Comparison of ENCODE assay signal across 16 mouse cellular contexts in genomic region chr2:147429607-147430356, GRCm38 (mm10).
DNase-seq lines count a peak whose midpoint lies in the region; ATAC-seq lines count a peak whose summit lies in the region.
"Had no signal": no experiment of that assay in that cellular context is flagged by ENCODE, and none has a peak within 500 bp of the region (broad histone marks: within the 10 kb centered on the region; RNA-seq: fewer than 3 reads in every experiment).

No protein-coding gene starts in this region.

- no peaks in the 10 kb centered on the region for H3K4me1 ChIP-seq in midbrain, embryonic 14.5 days (ENCODE audit: control insufficient read depth, insufficient read depth, low read length)
- no peaks in the 10 kb centered on the region for H3K4me1 ChIP-seq in midbrain, embryonic 11.5 days (ENCODE audit: control insufficient read depth, insufficient read depth, low read length)
- H3K4me1 ChIP-seq in neural tube, embryonic 15.5 days: no peaks in the 10 kb centered on the region

- DNase-seq in heart, adult 11 months: peak; percentile 23
- DNase-seq in heart, adult 8-10 months (ENCODE audit: low spot score): no peak
- DNase-seq in midbrain, embryonic 14.5 days: peak; percentile 64
- DNase-seq in midbrain, embryonic 11.5 days (ENCODE audit: low spot score, missing footprints): no peak
- peak; percentile 77 for DNase-seq in forelimb bud, embryonic 11.5 days (ENCODE audit: low read depth, low spot score)
- DNase-seq in frontal cortex, postnatal 36 days (ENCODE audit: low spot score in 2 of 2): no peak
- DNase-seq: adrenal gland, postnatal 10 days; gastrocnemius, postnatal 10 days; lung, adult 18-20 months; lung, postnatal 4 days; thymus, adult 2 months had no signal

- ATAC-seq in midbrain, embryonic 14.5 days (ENCODE audit: low FRiP score, low TSS enrichment): no peak
- no peak for ATAC-seq in midbrain, embryonic 11.5 days (ENCODE audit: low FRiP score)
- ATAC-seq in neural tube, embryonic 15.5 days (ENCODE audit: low FRiP score): peak; percentile 80; the same call in 1 of the 2 replicates
- no peak for ATAC-seq in CD4-positive, CD25-positive, alpha-beta regulatory T cell, adult 4 months

- H3K9me3 ChIP-seq in midbrain, embryonic 14.5 days (ENCODE audit: control insufficient read depth, low read length): no peaks in the 10 kb centered on the region
- H3K9me3 ChIP-seq in midbrain, embryonic 11.5 days (ENCODE audit: control insufficient read depth, low read length): no peaks in the 10 kb centered on the region
- no peaks in the 10 kb centered on the region for H3K9me3 ChIP-seq in neural tube, embryonic 15.5 days (replicated peaks)
- H3K9me3 ChIP-seq: heart, embryonic 10.5 days had no signal

- H3K9ac ChIP-seq in midbrain, embryonic 14.5 days (replicated peaks; ENCODE audit: low read length): no peak overlapping the region
- H3K9ac ChIP-seq in midbrain, embryonic 11.5 days (ENCODE audit: low read length): no peak overlapping the region
- no peak overlapping the region for H3K9ac ChIP-seq in neural tube, embryonic 15.5 days (replicated peaks)

- H3K36me3 ChIP-seq in midbrain, embryonic 14.5 days (ENCODE audit: control insufficient read depth, insufficient read depth, low read length): no peaks in the 10 kb centered on the region
- H3K36me3 ChIP-seq in midbrain, embryonic 11.5 days (ENCODE audit: control insufficient read depth, insufficient read depth, low read length): no peaks in the 10 kb centered on the region
- no peaks in the 10 kb centered on the region for H3K36me3 ChIP-seq in neural tube, embryonic 15.5 days
- H3K36me3 ChIP-seq: G1E; heart, embryonic 10.5 days had no signal

- 14% methylated on average over 1 of the region's 1 CpGs for WGBS in midbrain, embryonic 14.5 days
- 31% methylated on average over 1 of the region's 1 CpGs for WGBS in midbrain, embryonic 11.5 days
- 6% methylated on average over 1 of the region's 1 CpGs for WGBS in neural tube, embryonic 15.5 days

- H3K4me3 ChIP-seq in midbrain, embryonic 14.5 days (replicated peaks; ENCODE audit: low read depth, low read length): no peak overlapping the region
- H3K4me3 ChIP-seq in midbrain, embryonic 11.5 days (ENCODE audit: low read depth, low read length): no peak overlapping the region
- no peak overlapping the region for H3K4me3 ChIP-seq in neural tube, embryonic 15.5 days (replicated peaks)
- H3K4me3 ChIP-seq: heart, embryonic 10.5 days had no signal

- H3K4me2 ChIP-seq in midbrain, embryonic 14.5 days (ENCODE audit: low read length): no peak overlapping the region
- no peak overlapping the region for H3K4me2 ChIP-seq in midbrain, embryonic 11.5 days
- H3K4me2 ChIP-seq in neural tube, embryonic 15.5 days: no peak overlapping the region

- no peaks in the 10 kb centered on the region for H3K27me3 ChIP-seq in midbrain, embryonic 14.5 days (ENCODE audit: control insufficient read depth, insufficient read depth, low read length)
- H3K27me3 ChIP-seq in midbrain, embryonic 11.5 days (ENCODE audit: control insufficient read depth, insufficient read depth, low read length): no peaks in the 10 kb centered on the region
- no peaks in the 10 kb centered on the region for H3K27me3 ChIP-seq in neural tube, embryonic 15.5 days (replicated peaks)

- no peak overlapping the region for H3K27ac ChIP-seq in midbrain, embryonic 14.5 days (replicated peaks; ENCODE audit: low read depth, low read length)
- no peak overlapping the region for H3K27ac ChIP-seq in midbrain, embryonic 11.5 days (ENCODE audit: low read depth, low read length)
- no peak overlapping the region for H3K27ac ChIP-seq in neural tube, embryonic 15.5 days (replicated peaks)
- H3K27ac ChIP-seq: heart, embryonic 10.5 days; kidney, postnatal 0 days had no signal

Comparison
In these comparisons a context has a peak if more than half of its experiments do, and no peak if none do; other contexts are left out.
1. DNase-seq: peak in heart, adult 11 months (single experiment), midbrain, embryonic 14.5 days (single experiment) and forelimb bud, embryonic 11.5 days (single experiment); none in heart, adult 8-10 months (single experiment), midbrain, embryonic 11.5 days (single experiment) and frontal cortex, postnatal 36 days (0 of 2).